Mouse (Mus musculus) ES-Bruce4 (cell line): ENCODE results near the gene Cryzl2. TPM values are rescaled to one million over a fixed set of nuclear protein-coding genes. Genes with fewer than 3 reads are reported as not detected.

ENCODE experiments used
- H3K27ac ChIP-seq: 2 replicates; pipeline ENCODE4 v1.5.1; 2012; ENCODE audit warnings: low read length, inconsistent platforms; ENCODE audit not compliant: insufficient read depth
- H3K27me3 ChIP-seq: 2 replicates; pipeline ENCODE4 v1.6.1; 2012; ENCODE audit warnings: mild to moderate bottlenecking, low read length, inconsistent platforms; ENCODE audit not compliant: control insufficient read depth, poor library complexity, insufficient read depth, severe bottlenecking
- H3K36me3 ChIP-seq: 2 replicates; pipeline ENCODE4 v1.6.1; 2012; ENCODE audit warnings: inconsistent platforms, mild to moderate bottlenecking, low read length, moderate library complexity; ENCODE audit not compliant: control insufficient read depth, poor library complexity, insufficient read depth, severe bottlenecking
- H3K4me1 ChIP-seq: one replicate; pipeline ENCODE4 v1.8.1; 2011; ENCODE audit warnings: low read length; ENCODE audit not compliant: control insufficient read depth, insufficient read depth
- H3K4me3 ChIP-seq: 2 replicates; pipeline ENCODE4 v1.5.1; 2011; ENCODE audit warnings: low read depth, mild to moderate bottlenecking, low read length
- H3K9ac ChIP-seq: 2 replicates; pipeline ENCODE4 v1.6.1; 2012; ENCODE audit warnings: low read depth, mild to moderate bottlenecking, inconsistent platforms; ENCODE audit not compliant: poor library complexity, severe bottlenecking
- H3K9me3 ChIP-seq: replicated peaks from 2 replicates; pipeline ENCODE4 v1.6.1; 2012; ENCODE audit warnings: mild to moderate bottlenecking, low read length, inconsistent platforms; ENCODE audit not compliant: control insufficient read depth, poor library complexity, insufficient read depth, severe bottlenecking
- CTCF ChIP-seq: IDR thresholded peaks from one replicate; pipeline ENCODE4 v1.8.1; 2011; ENCODE audit warnings: low read depth, low read length
- EP300 ChIP-seq: IDR thresholded peaks from 2 replicates; pipeline ENCODE4 v1.6.1; 2011; ENCODE audit warnings: low read depth, low read length; ENCODE audit not compliant: insufficient read depth
- POLR2A ChIP-seq: IDR thresholded peaks from one replicate; pipeline ENCODE4 v1.8.1; 2011; ENCODE audit warnings: low read length; ENCODE audit not compliant: insufficient read depth
- polyA plus RNA-seq: library from polyadenylated mRNA; stranded (reverse); fragments of >200 nt; gene quantifications from 2 replicates; pipeline ENCODE4 v1.2.4, GENCODE M21; 2011; ENCODE audit warnings: low read depth; ENCODE audit not compliant: missing spikeins, insufficient read depth, insufficient read length

Gene Cryzl2
- polyA plus RNA-seq, 1 experiment, result 5.9 TPM

- H3K9me3 ChIP-seq, result no peaks in the 10 kb centered on the region
- H3K27ac ChIP-seq, result no peak overlapping the region
- H3K27me3 ChIP-seq, result no peaks in the 10 kb centered on the region
- no peak overlapping the region for H3K9ac ChIP-seq
- no peak for TF ChIP-seq EP300
- TF ChIP-seq POLR2A, result no peak
- TF ChIP-seq CTCF, result no peak
- H3K4me1 ChIP-seq, result no peaks in the 10 kb centered on the region
- no peaks in the 10 kb centered on the region for H3K36me3 ChIP-seq
- H3K4me3 ChIP-seq, result no peak overlapping the region
These were observed 67.4 kb downstream of the Cryzl2 start for GRCm38 (mm10) chr1:157525692-157526354.

GRCm38 (mm10) chr1:157526625-157527024, 68.2 kb downstream of the Cryzl2 start:
- Histone ChIP-seq H3K4me1 (no peaks in the 10 kb centered on the region), H3K27me3 (no peaks in the 10 kb centered on the region), H3K4me3 (no peak overlapping the region), H3K9me3 (no peaks in the 10 kb centered on the region), H3K9ac (no peak overlapping the region), H3K36me3 (no peaks in the 10 kb centered on the region), H3K27ac (no peak overlapping the region)
- TF ChIP-seq CTCF, result no peak
- TF ChIP-seq EP300, result no peak
- TF ChIP-seq POLR2A, result no peak

- Histone ChIP-seq H3K36me3 (no peaks in the 10 kb centered on the region), H3K27ac (no peak overlapping the region), H3K4me1 (no peaks in the 10 kb centered on the region), H3K4me3 (no peak overlapping the region), H3K9ac (no peak overlapping the region), H3K9me3 (no peaks in the 10 kb centered on the region), H3K27me3 (no peaks in the 10 kb centered on the region)
- TF ChIP-seq EP300 (no peak), CTCF (no peak), POLR2A (no peak)
These were observed 74.6 kb downstream of the Cryzl2 start for GRCm38 (mm10) chr1:157532826-157533460.

GRCm38 (mm10) chr1:157535571-157535970, 77.2 kb downstream of the Cryzl2 start:
- Histone ChIP-seq H3K27ac (no peak overlapping the region), H3K9ac (no peak overlapping the region), H3K4me1 (no peaks in the 10 kb centered on the region), H3K4me3 (no peak overlapping the region), H3K9me3 (no peaks in the 10 kb centered on the region), H3K36me3 (no peaks in the 10 kb centered on the region), H3K27me3 (no peaks in the 10 kb centered on the region)
- TF ChIP-seq EP300 (no peak), POLR2A (no peak), CTCF (no peak)

DNA sequence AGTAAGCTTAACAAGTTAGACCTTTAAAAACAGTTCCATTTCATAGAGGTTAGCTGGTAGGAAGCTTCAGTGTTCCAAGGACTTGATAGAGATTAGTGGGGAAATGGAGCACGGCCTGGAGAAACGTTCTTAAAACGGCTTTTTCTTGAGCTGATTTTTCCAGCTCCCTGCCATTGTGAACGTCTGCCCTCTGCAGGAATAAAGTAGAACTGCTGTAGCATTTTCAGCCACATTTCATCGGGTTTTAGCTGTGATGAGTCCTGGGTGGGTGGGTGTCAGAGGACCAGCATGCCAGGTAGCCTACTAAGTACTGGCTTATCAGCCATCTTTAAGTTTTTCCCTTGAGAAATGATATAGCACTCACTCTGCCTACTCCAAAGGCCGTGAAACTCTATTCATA, 78.1 kb downstream of the Cryzl2 start:
- TF ChIP-seq CTCF (peak; percentile 20), EP300 (no peak), POLR2A (no peak)
- H3K27me3 ChIP-seq, result no peaks in the 10 kb centered on the region
- no peak overlapping the region for H3K4me3 ChIP-seq
- no peaks in the 10 kb centered on the region for H3K9me3 ChIP-seq
- H3K36me3 ChIP-seq, result no peaks in the 10 kb centered on the region
- no peak overlapping the region for H3K9ac ChIP-seq
- H3K27ac ChIP-seq, result no peak overlapping the region
- no peaks in the 10 kb centered on the region for H3K4me1 ChIP-seq

DNA sequence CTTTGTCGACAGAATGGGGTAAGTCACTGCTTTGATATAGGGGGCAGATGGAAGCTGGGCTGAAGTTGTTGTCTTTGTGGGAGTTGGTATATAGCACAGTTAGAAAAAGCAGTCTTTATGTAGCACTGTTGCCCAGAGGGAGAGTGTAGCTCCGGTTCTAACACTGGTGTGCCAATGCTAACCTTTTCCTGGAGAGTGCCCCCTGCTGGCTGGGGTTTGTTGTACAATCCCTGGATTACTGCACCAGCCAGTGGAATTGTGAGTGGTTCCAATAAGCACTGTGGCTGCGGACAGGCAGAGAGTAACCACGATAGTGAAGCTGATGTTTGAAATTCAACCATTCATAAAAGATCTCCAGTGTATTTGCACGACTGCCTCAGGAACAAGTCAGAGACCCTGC, 79.3 kb downstream of the Cryzl2 start:
- Histone ChIP-seq H3K9me3 (no peaks in the 10 kb centered on the region), H3K36me3 (no peaks in the 10 kb centered on the region), H3K4me3 (no peak overlapping the region), H3K9ac (no peak overlapping the region), H3K27me3 (no peaks in the 10 kb centered on the region), H3K4me1 (no peaks in the 10 kb centered on the region), H3K27ac (no peak overlapping the region)
- no peak for TF ChIP-seq CTCF
- no peak for TF ChIP-seq EP300
- no peak for TF ChIP-seq POLR2A

Other genes starting within 250 kb of the Cryzl2 start
- 11.6 and 11.7 TPM in 2 replicates for gene Rasal2, start 46.0 kb upstream of the Cryzl2 start, polyA plus RNA-seq
- not detected in 2 replicates for gene Sec16b, start 48.2 kb downstream of the Cryzl2 start, polyA plus RNA-seq